Mouse (Mus musculus) cerebellum, adult 2 months (tissue): ENCODE data around the gene Ankrd27.

ENCODE experiments used
- CTCF ChIP-seq: fragments of 200-500 bp; IDR thresholded peaks from 2 replicates; pipeline ENCODE4 v1.5.1; 2011; ENCODE audit warnings: low read depth, mild to moderate bottlenecking, control low read depth, low read length, moderate library complexity, borderline replicate concordance; ENCODE audit not compliant: insufficient read depth
- POLR2A ChIP-seq: fragments of 200-500 bp; IDR thresholded peaks from 2 replicates; pipeline ENCODE4 v1.6.1; 2011; ENCODE audit warnings: low read length, control low read depth, borderline replicate concordance; ENCODE audit not compliant: insufficient read depth

- TF ChIP-seq CTCF (no peak), POLR2A (no peak)
Observed at GRCm38 (mm10) chr7:35564067-35564865, 21.8 kb upstream of the Ankrd27 start.
